Mouse (Mus musculus): Measurements from ENCODE around the gene Ifitm3.

GRCm38 (mm10) chr7:140971479-140972171 lies 38.9 kb downstream of the Ifitm3 start:
- no peak for TF ChIP-seq CTCF (conservative IDR thresholded peaks at IDR 0.05; ENCODE audit: insufficient read depth, insufficient read length, low read depth, low read length)
- no peak for TF ChIP-seq POLR2A (IDR thresholded peaks at IDR 0.05; ENCODE audit: low read depth, low read length)
